Mouse (Mus musculus): ENCODE measurements around the gene Pak6. TPM values are rescaled to one million over a fixed set of nuclear protein-coding genes. Genes with fewer than 3 reads are reported as not detected.

Gene Pak6
- polyA plus RNA-seq, 1 experiment from 2014 or later, result 0.45 TPM

GRCm38 (mm10) chr2:118745915-118746901, 83.1 kb downstream of the Pak6 start:
- WGBS, result under 1% methylated on average over 113 of the region's 113 CpGs
- peak overlapping the region; percentile 92 for H3K4me3 ChIP-seq
- DNase-seq (ENCODE audit: low spot score), result peak; percentile 71
- H3K27ac ChIP-seq (replicated peaks), result peak overlapping the region; percentile 87
- H3K27me3 ChIP-seq (replicated peaks; ENCODE audit: low read depth, poor library complexity, severe bottlenecking), result peaks cover 75% of the 10 kb centered on the region
- peaks cover 52% of the 10 kb centered on the region for H3K4me1 ChIP-seq
- H3K9me3 ChIP-seq, result no peaks in the 10 kb centered on the region
- peaks cover 14% of the 10 kb centered on the region for H3K36me3 ChIP-seq (replicated peaks)

- H3K36me3 ChIP-seq (replicated peaks), result peaks cover 14% of the 10 kb centered on the region
- no peak overlapping the region for H3K27ac ChIP-seq (replicated peaks)
- WGBS, result 41% methylated on average over 10 of the region's 10 CpGs
- peaks cover 61% of the 10 kb centered on the region for H3K4me1 ChIP-seq
- peak overlapping the region; percentile 92 for H3K4me3 ChIP-seq
- no peak for DNase-seq (ENCODE audit: low spot score)
- H3K27me3 ChIP-seq (replicated peaks; ENCODE audit: low read depth, poor library complexity, severe bottlenecking), result peaks cover 70% of the 10 kb centered on the region
- no peaks in the 10 kb centered on the region for H3K9me3 ChIP-seq
Measured at GRCm38 (mm10) chr2:118747301-118747960, 84.3 kb downstream of the Pak6 start.

Other genes with a start within 250 kb of the Pak6 start
- 234 and 245 TPM in 2 replicates for gene Srp14, start 183.6 kb upstream of the Pak6 start, polyA plus RNA-seq (2016; fragmentation: Nextera tagmentation; extraction: Ambion mirVana)
- gene Bmf, start 113.6 kb upstream of the Pak6 start, polyA plus RNA-seq (2016; fragmentation: Nextera tagmentation; extraction: Ambion mirVana), result 5.6 and 6.0 TPM in 2 replicates
- 162 and 169 TPM in 2 replicates for gene Bub1b, start 65.1 kb upstream of the Pak6 start, polyA plus RNA-seq (2016; fragmentation: Nextera tagmentation; extraction: Ambion mirVana)
- not detected in 2 replicates for gene Ankrd63, start 40.7 kb downstream of the Pak6 start, polyA plus RNA-seq (2016; fragmentation: Nextera tagmentation; extraction: Ambion mirVana)
- 0.41 and 0.44 TPM in 2 replicates for gene Plcb2, start 65.1 kb downstream of the Pak6 start, polyA plus RNA-seq (2016; fragmentation: Nextera tagmentation; extraction: Ambion mirVana)
- 15.8 and 16.8 TPM in 2 replicates for gene Inafm2, start 82.5 kb downstream of the Pak6 start, polyA plus RNA-seq (2016; fragmentation: Nextera tagmentation; extraction: Ambion mirVana)
- 0.29 and 0.41 TPM in 2 replicates for gene Ccdc9b, start 99.4 kb downstream of the Pak6 start, polyA plus RNA-seq (2016; fragmentation: Nextera tagmentation; extraction: Ambion mirVana)
- not detected in 2 replicates for gene Phgr1, start 109.5 kb downstream of the Pak6 start, polyA plus RNA-seq (2016; fragmentation: Nextera tagmentation; extraction: Ambion mirVana)
- gene Disp2, start 116.4 kb downstream of the Pak6 start, polyA plus RNA-seq (2016; fragmentation: Nextera tagmentation; extraction: Ambion mirVana), result 1.2 and 1.4 TPM in 2 replicates
- 149 and 150 TPM in 2 replicates for gene Knstrn, start 150.7 kb downstream of the Pak6 start, polyA plus RNA-seq (2016; fragmentation: Nextera tagmentation; extraction: Ambion mirVana)
- gene Ivd, start 198.7 kb downstream of the Pak6 start, polyA plus RNA-seq (2016; fragmentation: Nextera tagmentation; extraction: Ambion mirVana), result 74.0 and 81.3 TPM in 2 replicates
- 3.2 and 3.3 TPM in 2 replicates for gene Bahd1, start 237.1 kb downstream of the Pak6 start, polyA plus RNA-seq (2016; fragmentation: Nextera tagmentation; extraction: Ambion mirVana)